Mouse (Mus musculus): ENCODE results near the gene Pde8b.
A peak's percentile ranks its signal among the peaks of the same experiment; 100 is the strongest.
"Not testable (repeated sequence)": the region's sequence is repeated elsewhere in the genome, so short reads cannot be mapped to it uniquely, and the experiment has no call there.

Gene Pde8b

GRCm38 (mm10) chr13:95230326-95230725 is 19.8 kb downstream of the Pde8b start:
- H3K4me3 ChIP-seq (replicated peaks; ENCODE audit: low read length) = no peak overlapping the region
- H3K9me3 ChIP-seq (ENCODE audit: low read length) = no peaks in the 10 kb centered on the region
- H3K4me1 ChIP-seq (replicated peaks; ENCODE audit: low read depth, low read length) = no peaks in the 10 kb centered on the region; the same call in 1 of the 2 replicates
- H3K36me3 ChIP-seq (ENCODE audit: insufficient read depth, low read length) = no peaks in the 10 kb centered on the region
- TF ChIP-seq CTCF (conservative IDR thresholded peaks at IDR 0.05; ENCODE audit: low read length) (no peak), NANOG (IDR thresholded peaks at IDR 0.05; ENCODE audit: borderline replicate concordance, low read length) (no peak), POU5F1 (IDR thresholded peaks at IDR 0.05; ENCODE audit: borderline replicate concordance, low read length) (no peak)
- peaks cover 5% of the 10 kb centered on the region; the same call in 1 of the 2 replicates for H3K27me3 ChIP-seq (ENCODE audit: insufficient read depth, low read length)

- Histone ChIP-seq H3K27me3 (ENCODE audit: insufficient read depth, low read length) (peaks cover 49% of the 10 kb centered on the region), H3K9me3 (ENCODE audit: low read length) (no peaks in the 10 kb centered on the region), H3K4me3 (replicated peaks; ENCODE audit: low read length) (no peak overlapping the region), H3K4me1 (replicated peaks; ENCODE audit: low read depth, low read length) (peaks cover 7% of the 10 kb centered on the region; the same call in 1 of the 2 replicates), H3K36me3 (ENCODE audit: insufficient read depth, low read length) (no peaks in the 10 kb centered on the region)
- TF ChIP-seq POU5F1 (IDR thresholded peaks at IDR 0.05; ENCODE audit: borderline replicate concordance, low read length) (no peak), CTCF (conservative IDR thresholded peaks at IDR 0.05; ENCODE audit: low read length) (no peak), NANOG (IDR thresholded peaks at IDR 0.05; ENCODE audit: borderline replicate concordance, low read length) (no peak)
Measured at GRCm38 (mm10) chr13:95224491-95224890, 25.6 kb downstream of the Pde8b start.

- TF ChIP-seq POU5F1 (IDR thresholded peaks at IDR 0.05; ENCODE audit: borderline replicate concordance, low read length) = no peak
- TF ChIP-seq NANOG (IDR thresholded peaks at IDR 0.05; ENCODE audit: borderline replicate concordance, low read length) = no peak
- no peak for TF ChIP-seq CTCF (conservative IDR thresholded peaks at IDR 0.05; ENCODE audit: low read length)
- H3K36me3 ChIP-seq (ENCODE audit: insufficient read depth, low read length) = no peaks in the 10 kb centered on the region
- peak overlapping the region; percentile 87 for H3K4me3 ChIP-seq (replicated peaks; ENCODE audit: low read length)
- no peaks in the 10 kb centered on the region for H3K9me3 ChIP-seq (ENCODE audit: low read length)
- H3K27me3 ChIP-seq (ENCODE audit: insufficient read depth, low read length) = peaks cover 58% of the 10 kb centered on the region
- H3K4me1 ChIP-seq (replicated peaks; ENCODE audit: low read depth, low read length) = peaks cover 7% of the 10 kb centered on the region; the same call in 1 of the 2 replicates
Measured at GRCm38 (mm10) chr13:95223427-95223772, 26.7 kb downstream of the Pde8b start.

- H3K9me3 ChIP-seq (ENCODE audit: low read length) = no peaks in the 10 kb centered on the region
- TF ChIP-seq POU5F1 (IDR thresholded peaks at IDR 0.05; ENCODE audit: borderline replicate concordance, low read length) = no peak
- no peak for TF ChIP-seq CTCF (conservative IDR thresholded peaks at IDR 0.05; ENCODE audit: low read length)
- TF ChIP-seq NANOG (IDR thresholded peaks at IDR 0.05; ENCODE audit: borderline replicate concordance, low read length) = no peak
- no peaks in the 10 kb centered on the region for H3K36me3 ChIP-seq (ENCODE audit: insufficient read depth, low read length)
- H3K4me1 ChIP-seq (replicated peaks; ENCODE audit: low read depth, low read length) = peaks cover 7% of the 10 kb centered on the region; the same call in 1 of the 2 replicates
- peak overlapping the region; percentile 87 for H3K4me3 ChIP-seq (replicated peaks; ENCODE audit: low read length)
- peaks cover 59% of the 10 kb centered on the region for H3K27me3 ChIP-seq (ENCODE audit: insufficient read depth, low read length)
Measured at GRCm38 (mm10) chr13:95222569-95223426, 27.3 kb downstream of the Pde8b start.

GRCm38 (mm10) chr13:95221882-95222568 is 28.1 kb downstream of the Pde8b start:
- Histone ChIP-seq H3K27me3 (ENCODE audit: insufficient read depth, low read length) (peaks cover 66% of the 10 kb centered on the region), H3K4me1 (replicated peaks; ENCODE audit: low read depth, low read length) (peaks cover 7% of the 10 kb centered on the region; the same call in 1 of the 2 replicates), H3K36me3 (ENCODE audit: insufficient read depth, low read length) (no peaks in the 10 kb centered on the region), H3K9me3 (ENCODE audit: low read length) (no peaks in the 10 kb centered on the region), H3K4me3 (replicated peaks; ENCODE audit: low read length) (peak overlapping the region; percentile 87)
- TF ChIP-seq POU5F1 (IDR thresholded peaks at IDR 0.05; ENCODE audit: borderline replicate concordance, low read length) (no peak), NANOG (IDR thresholded peaks at IDR 0.05; ENCODE audit: borderline replicate concordance, low read length) (no peak), CTCF (conservative IDR thresholded peaks at IDR 0.05; ENCODE audit: low read length) (no peak)

GRCm38 (mm10) chr13:95215661-95216170 is 34.4 kb downstream of the Pde8b start:
- Histone ChIP-seq H3K4me3 (replicated peaks; ENCODE audit: low read length) (peak overlapping the region; percentile 45; the same call in 1 of the 2 replicates), H3K4me1 (replicated peaks; ENCODE audit: low read depth, low read length) (peaks cover 32% of the 10 kb centered on the region), H3K27me3 (ENCODE audit: insufficient read depth, low read length) (peaks cover 21% of the 10 kb centered on the region)
- H3K36me3 ChIP-seq (ENCODE audit: insufficient read depth, low read length); H3K9me3 ChIP-seq (ENCODE audit: low read length): not testable (repeated sequence)

GRCm38 (mm10) chr13:95212320-95212719 is 37.8 kb downstream of the Pde8b start:
- no peak for TF ChIP-seq NANOG (IDR thresholded peaks at IDR 0.05; ENCODE audit: borderline replicate concordance, low read length)
- H3K9me3 ChIP-seq (ENCODE audit: low read length) = no peaks in the 10 kb centered on the region
- no peaks in the 10 kb centered on the region for H3K36me3 ChIP-seq (ENCODE audit: insufficient read depth, low read length)
- H3K27me3 ChIP-seq (ENCODE audit: insufficient read depth, low read length) = peaks cover 3% of the 10 kb centered on the region; the same call in 1 of the 2 replicates
- H3K4me1 ChIP-seq (replicated peaks; ENCODE audit: low read depth, low read length) = peaks cover 32% of the 10 kb centered on the region
- H3K4me3 ChIP-seq (replicated peaks; ENCODE audit: low read length) = no peak overlapping the region

- peaks cover 11% of the 10 kb centered on the region for H3K4me1 ChIP-seq (replicated peaks; ENCODE audit: low read depth, low read length)
- not testable (repeated sequence) for H3K27me3 ChIP-seq (ENCODE audit: insufficient read depth, low read length); H3K36me3 ChIP-seq (ENCODE audit: insufficient read depth, low read length); H3K4me3 ChIP-seq (replicated peaks; ENCODE audit: low read length); H3K9me3 ChIP-seq (ENCODE audit: low read length)
Measured at GRCm38 (mm10) chr13:95207301-95207700, 42.8 kb downstream of the Pde8b start.
